Mouse (Mus musculus) hindbrain, embryonic 14.5 days (tissue): Measurements from ENCODE around the gene Npdc1. TPM values are rescaled to one million over a fixed set of nuclear protein-coding genes. Genes with fewer than 3 reads are reported as not detected.

Source experiments
- ATAC-seq: fragments of 200-750 bp; cut with Nextera tagmentation; 2 replicates; pipeline ENCODE4 v1.8.0; 2017; ENCODE audit warnings: moderate number of reproducible peaks, mild to moderate bottlenecking, moderate TSS enrichment, moderate library complexity; ENCODE audit not compliant: low FRiP score
- DNase-seq: peaks from one replicate; pipeline ENCODE4 v3.0.0-alpha.2; 2015; ENCODE audit warnings: low spot score
- H3K27ac ChIP-seq: fragments of 300-500 bp; sonication (generic); 2 replicates; pipeline ENCODE4 v1.5.1; 2014; ENCODE audit warnings: mild to moderate bottlenecking, moderate library complexity
- H3K27me3 ChIP-seq: fragments of 300-500 bp; sonication (generic); 2 replicates; pipeline ENCODE4 v1.6.1; 2014; ENCODE audit warnings: mild to moderate bottlenecking, low read length, mixed read lengths; ENCODE audit not compliant: control insufficient read depth, insufficient read depth
- H3K36me3 ChIP-seq: fragments of 300-500 bp; sonication (generic); replicated peaks from 2 replicates; pipeline ENCODE4 v1.6.1; 2014; ENCODE audit not compliant: control insufficient read depth, insufficient read depth
- H3K4me1 ChIP-seq: fragments of 300-500 bp; sonication (generic); replicated peaks from 2 replicates; pipeline ENCODE4 v1.6.1; 2014; ENCODE audit warnings: antibody characterized with exemption, low read length, mixed read lengths; ENCODE audit not compliant: control insufficient read depth, insufficient read depth
- H3K4me2 ChIP-seq: fragments of 300-500 bp; sonication (generic); replicated peaks from 2 replicates; pipeline ENCODE4 v1.6.1; 2014; ENCODE audit warnings: mild to moderate bottlenecking, moderate library complexity
- H3K4me3 ChIP-seq: fragments of 300-500 bp; sonication (generic); replicated peaks from 2 replicates; pipeline ENCODE4 v1.5.1; 2014; ENCODE audit warnings: mild to moderate bottlenecking, low read length
- H3K9ac ChIP-seq: fragments of 300-500 bp; sonication (generic); 2 replicates; pipeline ENCODE4 v1.6.1; 2014
- H3K9me3 ChIP-seq: fragments of 300-500 bp; sonication (generic); 2 replicates; pipeline ENCODE4 v1.6.1; 2016; ENCODE audit warnings: low read length; ENCODE audit not compliant: control insufficient read depth
- WGBS: fragments of 180-500 bp; shearing (Covaris S2); extraction: QIAGEN DNeasy Blood & Tissue Kit; methylation state at CpG from one replicate; pipeline ENCODE4 v1.1.7; 2014; 5-methylcytosine and 5-hydroxymethylcytosine counted together
- polyA plus RNA-seq: library from polyadenylated mRNA; unstranded; fragments of >200 nt; fragmentation: Nextera tagmentation; extraction: Ambion mirVana; gene quantifications from 2 replicates; pipeline ENCODE4 v1.2.1, GENCODE M21; 2014

Gene Npdc1
- polyA plus RNA-seq, 1 experiment from 2014 or later = 378 TPM

DNA sequence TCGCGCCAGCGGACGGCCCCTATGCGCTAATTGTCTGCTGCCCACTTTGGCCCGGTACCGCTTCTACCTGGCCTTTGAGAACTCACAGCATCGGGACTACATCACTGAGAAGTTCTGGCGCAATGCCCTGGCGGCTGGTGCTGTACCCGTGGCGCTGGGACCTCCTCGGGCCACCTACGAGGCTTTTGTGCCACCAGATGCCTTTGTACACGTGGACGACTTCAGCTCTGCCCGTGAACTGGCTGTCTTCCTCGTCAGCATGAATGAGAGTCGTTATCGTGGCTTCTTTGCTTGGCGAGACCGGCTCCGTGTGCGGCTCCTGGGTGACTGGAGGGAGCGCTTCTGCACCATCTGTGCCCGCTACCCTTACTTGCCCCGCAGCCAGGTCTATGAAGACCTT is 26.3 kb downstream of the Npdc1 start:
- H3K36me3 ChIP-seq = no peaks in the 10 kb centered on the region
- WGBS = 49% methylated on average over 27 of the region's 27 CpGs
- ATAC-seq (no peak), DNase-seq (no peak)
- no peak overlapping the region for H3K9ac ChIP-seq
- peaks cover 15% of the 10 kb centered on the region for H3K4me1 ChIP-seq
- H3K27ac ChIP-seq = no peak overlapping the region
- H3K9me3 ChIP-seq = no peaks in the 10 kb centered on the region
- H3K27me3 ChIP-seq = peaks cover 10% of the 10 kb centered on the region; the same call in 1 of the 2 replicates
- H3K4me2 ChIP-seq = no peak overlapping the region
- H3K4me3 ChIP-seq = no peak overlapping the region

DNA sequence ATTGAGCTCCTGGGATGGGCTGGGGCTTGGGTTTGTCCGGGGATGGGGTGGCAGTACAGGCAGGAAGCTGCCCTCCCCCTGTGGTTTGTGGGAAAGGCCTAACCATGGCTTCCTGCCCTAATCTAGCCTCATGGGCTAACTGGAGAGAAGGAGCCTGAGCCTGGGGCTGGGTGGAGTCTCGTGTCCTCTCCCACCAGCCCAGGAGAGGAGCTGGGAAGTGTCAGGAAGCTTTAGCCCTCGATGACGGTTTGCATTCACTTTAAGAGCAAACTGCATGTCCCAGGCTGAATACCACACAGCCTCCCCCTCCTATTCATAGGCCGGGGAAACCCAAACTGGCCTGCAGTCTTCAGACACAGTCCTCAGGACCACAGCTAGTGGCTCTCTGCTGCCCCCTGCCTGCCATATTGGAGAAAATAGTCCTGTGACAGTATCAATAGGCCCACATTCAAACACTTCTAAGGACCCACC is 27.6 kb downstream of the Npdc1 start:
- 32% methylated on average over 5 of the region's 5 CpGs for WGBS
- peaks cover 10% of the 10 kb centered on the region; the same call in 1 of the 2 replicates for H3K27me3 ChIP-seq
- H3K4me2 ChIP-seq = no peak overlapping the region
- H3K4me1 ChIP-seq = peaks cover 28% of the 10 kb centered on the region
- DNase-seq = peak; percentile 89
- H3K4me3 ChIP-seq = no peak overlapping the region
- no peak overlapping the region for H3K27ac ChIP-seq
- ATAC-seq = no peak
- no peaks in the 10 kb centered on the region for H3K36me3 ChIP-seq
- no peak overlapping the region for H3K9ac ChIP-seq
- no peaks in the 10 kb centered on the region for H3K9me3 ChIP-seq

DNA sequence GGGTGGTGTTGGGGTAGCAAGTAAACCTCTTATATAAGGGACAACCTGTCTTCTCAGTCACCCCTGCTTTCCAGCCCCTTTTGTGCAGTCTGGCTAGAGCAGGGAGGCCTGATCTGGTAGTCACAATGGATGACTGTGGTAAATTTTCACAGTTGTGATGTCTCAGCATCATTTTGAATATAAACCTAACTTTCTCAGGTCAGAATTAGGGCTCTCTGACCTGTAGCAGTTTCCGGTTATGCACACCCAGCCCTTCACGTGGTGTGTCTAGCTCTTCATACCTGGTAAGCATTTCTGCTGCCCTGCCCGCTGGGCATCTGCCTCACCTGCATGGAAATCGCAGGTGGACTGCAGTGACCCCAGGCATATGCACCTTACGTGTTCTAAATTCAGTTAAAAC is 28.1 kb downstream of the Npdc1 start:
- Histone ChIP-seq H3K4me1 (peaks cover 29% of the 10 kb centered on the region), H3K27me3 (peaks cover 10% of the 10 kb centered on the region; the same call in 1 of the 2 replicates), H3K27ac (no peak overlapping the region), H3K4me3 (no peak overlapping the region), H3K9ac (no peak overlapping the region), H3K9me3 (no peaks in the 10 kb centered on the region), H3K4me2 (no peak overlapping the region), H3K36me3 (no peaks in the 10 kb centered on the region)
- DNase-seq (no peak), ATAC-seq (no peak)
- 90% methylated on average over 5 of the region's 5 CpGs for WGBS

DNA sequence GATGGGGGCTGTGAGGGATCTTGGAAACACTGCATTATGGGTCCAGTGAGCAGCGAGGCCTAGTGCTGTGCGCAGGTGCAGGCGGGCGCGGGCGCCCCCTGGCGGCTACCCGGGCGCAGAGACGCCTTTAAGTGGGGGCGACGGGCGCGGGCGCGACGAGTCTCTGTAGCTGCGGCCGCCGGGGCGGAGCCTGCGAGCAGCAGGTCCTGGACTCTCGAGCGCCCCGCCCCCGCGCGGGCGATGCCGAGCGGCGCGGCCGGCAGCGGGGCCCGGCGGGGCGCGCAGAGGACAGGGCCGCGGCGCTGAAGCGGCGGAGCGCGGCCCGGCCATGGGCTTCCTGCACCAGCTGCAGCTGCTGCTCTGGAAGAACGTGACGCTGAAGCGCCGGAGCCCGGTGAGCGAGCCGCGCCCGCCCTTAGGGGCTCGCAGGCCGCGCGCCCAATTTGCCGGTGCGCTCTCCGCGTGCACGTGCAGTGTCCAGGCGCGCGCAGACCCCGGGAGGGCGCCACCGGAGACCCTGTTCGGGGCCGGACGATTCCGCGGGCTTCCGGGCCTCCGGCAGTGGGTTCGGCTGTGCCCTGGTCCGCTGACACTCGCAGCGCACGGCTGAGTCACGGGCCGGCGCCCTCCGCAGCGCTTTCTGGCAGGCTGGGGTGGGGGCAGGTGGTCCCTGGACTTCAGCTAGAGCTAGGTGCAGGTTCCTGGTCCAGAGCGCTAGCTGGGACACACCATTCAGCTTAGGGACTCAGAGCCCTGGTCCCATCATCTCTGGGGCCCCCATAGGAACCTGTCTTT is 29.5 kb downstream of the Npdc1 start, which contains the start of gene Abca2:
Gene Abca2 (plus strand): TSS at position 262 of the 795 bp plus-strand sequence.
- Histone ChIP-seq H3K27me3 (peaks cover 4% of the 10 kb centered on the region; the same call in 1 of the 2 replicates), H3K4me3 (peak within 1 kb of the TSS; percentile 91), H3K4me1 (peaks cover 29% of the 10 kb centered on the region), H3K36me3 (peaks cover 10% of the 10 kb centered on the region), H3K9ac (peak within 1 kb of the TSS; percentile 93), H3K9me3 (no peaks in the 10 kb centered on the region), H3K4me2 (peak within 1 kb of the TSS; percentile 86), H3K27ac (peak within 1 kb of the TSS; percentile 84)
- DNase-seq (peak; percentile 97), ATAC-seq (peak; percentile 93)
- under 1% methylated on average over 65 of the region's 89 CpGs for WGBS

DNA sequence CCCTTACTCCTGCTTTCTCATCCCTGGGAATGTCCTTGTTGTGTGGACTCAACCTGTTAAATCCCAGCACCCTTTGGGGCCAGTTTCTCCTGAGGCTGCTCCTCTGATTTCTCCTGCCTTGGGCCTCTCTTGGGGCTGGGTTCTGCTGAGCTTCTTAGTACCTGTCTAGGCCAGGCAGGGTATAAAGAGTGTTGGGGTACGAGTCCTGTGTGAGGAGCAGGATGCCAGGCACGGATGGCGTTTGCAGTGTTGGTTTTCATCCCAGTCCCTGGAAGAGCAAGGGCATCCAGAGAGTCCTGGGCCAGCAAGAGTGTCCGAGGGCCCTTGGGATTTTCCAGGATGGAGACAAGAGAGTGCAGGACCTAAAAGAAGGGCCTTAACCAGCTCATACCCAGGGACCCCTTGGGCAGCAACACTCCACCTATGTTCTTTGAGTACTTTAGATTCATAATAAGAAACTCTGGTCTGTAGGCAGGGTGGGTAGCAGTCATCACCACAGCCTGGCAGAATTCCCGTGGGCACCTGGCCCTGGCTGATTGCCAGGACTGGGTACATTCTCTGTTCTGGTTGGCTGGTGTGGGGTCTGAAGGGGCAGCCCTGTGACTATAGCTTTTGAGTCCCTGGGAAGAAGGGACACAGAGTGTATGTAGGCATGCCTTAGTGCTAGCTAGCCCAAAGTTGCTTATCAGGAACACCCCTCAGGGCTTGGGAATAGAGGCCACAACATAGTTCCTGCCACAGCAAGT is 30.5 kb downstream of the Npdc1 start:
- peaks cover 19% of the 10 kb centered on the region for H3K36me3 ChIP-seq
- no peaks in the 10 kb centered on the region for H3K9me3 ChIP-seq
- WGBS = 70% methylated on average over 5 of the region's 5 CpGs
- DNase-seq (no peak), ATAC-seq (no peak)
- H3K4me1 ChIP-seq = peaks cover 29% of the 10 kb centered on the region
- H3K4me3 ChIP-seq = peak overlapping the region; percentile 91
- 0 out of 2 replicates have a peak, but pooled peaks cover 4% of the 10 kb centered on the region for H3K27me3 ChIP-seq
- H3K9ac ChIP-seq = peak overlapping the region; percentile 93
- peak overlapping the region; percentile 84; the same call in 1 of the 2 replicates for H3K27ac ChIP-seq
- H3K4me2 ChIP-seq = peak overlapping the region; percentile 86

DNA sequence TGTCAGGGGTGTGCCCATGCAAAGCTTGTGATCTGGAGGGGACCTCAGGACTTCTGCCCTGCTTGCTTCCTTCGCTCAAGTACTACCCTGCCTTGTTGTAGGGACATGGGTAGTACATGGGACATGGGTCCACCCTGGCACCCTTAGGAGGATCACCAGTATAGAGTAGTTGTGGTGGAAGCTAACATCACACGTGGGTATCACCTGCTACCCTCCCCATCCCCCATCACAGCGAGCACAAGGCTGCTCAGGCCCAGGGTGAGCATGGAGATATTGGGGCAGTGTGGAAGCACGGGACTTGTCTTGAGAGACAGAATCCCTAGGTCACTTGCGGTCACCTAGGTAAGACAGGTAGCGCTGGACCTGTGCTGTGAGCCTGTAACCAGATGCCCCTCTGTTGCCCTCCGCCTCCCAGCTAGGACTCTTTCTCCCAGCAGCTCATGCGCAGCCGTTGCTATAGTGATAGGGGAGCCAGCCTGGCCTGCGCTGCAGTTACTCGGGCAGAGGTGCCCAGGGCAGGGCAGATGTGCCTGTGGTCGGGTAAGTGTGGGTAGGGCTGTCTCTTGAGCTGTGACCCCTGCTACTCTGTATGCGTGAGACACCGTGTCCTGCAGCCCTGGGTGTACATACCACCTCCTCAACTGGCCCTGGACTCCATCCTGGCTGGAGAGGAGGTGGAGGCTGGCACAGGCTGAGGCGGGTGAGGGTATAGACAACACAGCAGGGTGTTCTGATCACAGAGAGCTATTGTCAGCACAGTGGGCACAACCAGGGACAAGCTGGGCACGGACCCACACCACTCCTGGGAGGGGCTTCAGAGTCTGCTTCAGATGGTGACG is 31.5 kb downstream of the Npdc1 start:
- Histone ChIP-seq H3K27me3 (no peaks in the 10 kb centered on the region), H3K27ac (0 out of 2 replicates have a peak overlapping the region, but pooled peaks have one; percentile 5), H3K4me1 (peaks cover 29% of the 10 kb centered on the region), H3K9ac (peak overlapping the region; percentile 36), H3K36me3 (peaks cover 27% of the 10 kb centered on the region), H3K4me2 (peak overlapping the region; percentile 86), H3K4me3 (0 out of 2 replicates have a peak overlapping the region, but pooled peaks have one; percentile 2), H3K9me3 (no peaks in the 10 kb centered on the region)
- 51% methylated on average over 17 of the region's 17 CpGs for WGBS
- ATAC-seq (no peak), DNase-seq (no peak)

DNA sequence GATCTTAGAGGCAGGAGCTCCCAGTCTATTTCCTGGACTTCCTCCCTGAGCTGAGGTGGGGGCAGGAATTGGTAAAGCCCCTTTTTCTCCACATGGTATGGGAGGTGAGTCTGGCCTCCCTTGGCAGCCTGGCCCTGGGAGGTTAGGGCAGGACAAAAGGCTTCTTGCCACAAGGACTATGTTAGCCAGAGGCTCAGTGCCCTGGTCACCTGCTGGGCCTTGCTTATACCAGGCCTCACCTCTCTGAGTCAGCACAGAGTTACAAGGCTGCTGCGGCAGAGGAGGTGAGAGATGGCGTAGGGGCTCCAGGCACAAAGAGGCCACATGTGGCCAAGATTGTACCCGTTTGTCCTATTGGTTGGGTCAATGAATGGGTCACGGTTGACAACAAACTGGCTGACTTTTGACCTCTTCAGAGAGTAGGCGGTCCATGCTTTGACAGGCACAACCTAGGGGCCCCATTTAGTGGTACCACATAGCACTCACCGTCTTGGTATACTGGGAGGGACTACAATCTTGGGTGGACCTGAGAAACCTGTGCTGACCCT is 32.2 kb downstream of the Npdc1 start:
- Histone ChIP-seq H3K4me2 (peak overlapping the region; percentile 86), H3K27ac (0 out of 2 replicates have a peak overlapping the region, but pooled peaks have one; percentile 5), H3K27me3 (no peaks in the 10 kb centered on the region), H3K4me1 (peaks cover 29% of the 10 kb centered on the region), H3K4me3 (0 out of 2 replicates have a peak overlapping the region, but pooled peaks have one; percentile 2), H3K9me3 (no peaks in the 10 kb centered on the region), H3K9ac (peak overlapping the region; percentile 36), H3K36me3 (peaks cover 34% of the 10 kb centered on the region)
- 31% methylated on average over 6 of the region's 6 CpGs for WGBS
- DNase-seq = no peak
- ATAC-seq = no peak

DNA sequence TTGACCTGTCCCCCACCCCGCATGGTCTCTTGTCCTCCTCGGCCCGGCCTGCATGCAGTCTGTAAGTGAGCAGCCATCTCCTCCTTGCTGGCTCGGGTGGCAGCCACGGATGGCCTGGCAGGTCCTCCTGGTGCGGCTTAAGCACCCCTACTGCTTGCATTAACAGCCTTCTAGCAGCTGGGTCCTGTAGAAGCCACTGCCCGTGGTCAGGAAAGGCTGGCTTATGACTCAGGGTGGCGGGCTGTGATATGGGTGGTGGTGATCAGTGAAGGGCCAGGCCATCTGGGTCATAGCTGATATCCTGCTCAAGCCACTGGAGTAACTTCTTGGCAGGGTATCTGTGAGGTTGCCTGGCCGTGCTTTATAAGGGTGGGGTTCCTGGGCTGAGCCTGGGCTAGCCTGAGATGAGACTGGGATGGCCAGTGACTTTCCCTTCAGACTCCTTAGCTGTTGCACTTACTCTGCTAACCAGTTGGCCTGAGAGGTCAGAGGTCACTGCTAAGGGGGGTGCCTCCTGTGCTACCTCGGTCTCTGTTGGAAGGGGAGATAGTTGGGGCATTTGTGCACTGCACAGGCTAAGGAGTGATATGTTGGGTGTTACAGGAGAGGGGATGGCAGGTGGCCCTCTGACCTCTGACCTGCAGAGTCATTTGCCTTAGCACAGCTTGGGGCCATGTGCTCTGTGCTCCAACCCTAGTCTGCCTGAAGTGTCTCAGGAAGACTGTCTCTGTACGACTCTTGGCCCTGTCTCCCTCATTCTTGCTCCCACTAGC is 33.4 kb downstream of the Npdc1 start:
- ATAC-seq (no peak), DNase-seq (no peak)
- H3K36me3 ChIP-seq = peaks cover 46% of the 10 kb centered on the region
- no peak overlapping the region for H3K27ac ChIP-seq
- no peaks in the 10 kb centered on the region for H3K27me3 ChIP-seq
- H3K9ac ChIP-seq = no peak overlapping the region
- H3K4me3 ChIP-seq = no peak overlapping the region
- H3K4me2 ChIP-seq = no peak overlapping the region
- WGBS = 85% methylated on average over 11 of the region's 11 CpGs
- H3K4me1 ChIP-seq = peaks cover 29% of the 10 kb centered on the region
- no peaks in the 10 kb centered on the region for H3K9me3 ChIP-seq
